13 mouse cellular contexts compared by ENCODE assay signal in genomic region chr19:56774408-56774962, GRCm38 (mm10). TPM values are rescaled to one million over a fixed set of nuclear protein-coding genes. Genes with fewer than 3 reads are reported as not detected.
DNase-seq lines count a peak whose midpoint lies in the region; ATAC-seq lines count a peak whose summit lies in the region.
"Had no signal": no experiment of that assay in that cellular context is flagged by ENCODE, and none has a peak within 500 bp of the region (broad histone marks: within the 10 kb centered on the region; RNA-seq: fewer than 3 reads in every experiment).

No protein-coding gene starts in this region.

- H3K4me2 ChIP-seq in liver, embryonic 15.5 days, result no peak overlapping the region
- H3K4me2 ChIP-seq in lung, embryonic 16.5 days (ENCODE audit: low read depth, low read length), result no peak overlapping the region

- no peak for ATAC-seq in liver, embryonic 15.5 days (ENCODE audit: insufficient read depth)
- ATAC-seq in lung, embryonic 16.5 days (ENCODE audit: low read depth), result peak; percentile 80
- ATAC-seq: activated CD4-positive, CD25-positive, alpha-beta regulatory T cell, adult 4 months; midbrain, embryonic 16.5 days had no signal

- peaks cover 41% of the 10 kb centered on the region for H3K27me3 ChIP-seq in liver, embryonic 15.5 days
- H3K27me3 ChIP-seq in heart, embryonic 10.5 days (ENCODE audit: insufficient read depth, poor library complexity, severe bottlenecking), result 0 out of 2 replicates have a peak, but pooled peaks cover 7% of the 10 kb centered on the region
- H3K27me3 ChIP-seq in lung, embryonic 16.5 days (ENCODE audit: control insufficient read depth, insufficient read depth, low read depth, low read length), result 0 out of 2 replicates have a peak, but pooled peaks cover 3% of the 10 kb centered on the region
- H3K27me3 ChIP-seq in splenic B cell, adult 2 months (ENCODE audit: control insufficient read depth, insufficient read depth, low read length, poor library complexity, severe bottlenecking), result no peaks in the 10 kb centered on the region
- peaks cover 90% of the 10 kb centered on the region for H3K27me3 ChIP-seq in forebrain, embryonic 10.5 days (ENCODE audit: poor library complexity, severe bottlenecking)

- peaks cover 5% of the 10 kb centered on the region for H3K4me1 ChIP-seq in liver, embryonic 15.5 days (replicated peaks)
- peaks cover 60% of the 10 kb centered on the region for H3K4me1 ChIP-seq in heart, embryonic 10.5 days
- peaks cover 24% of the 10 kb centered on the region for H3K4me1 ChIP-seq in lung, embryonic 16.5 days (replicated peaks; ENCODE audit: control insufficient read depth, insufficient read depth, low read length)
- H3K4me1 ChIP-seq in forebrain, embryonic 10.5 days, result peaks cover 47% of the 10 kb centered on the region

- 44% methylated on average over 9 of the region's 9 CpGs for WGBS in liver, embryonic 15.5 days (ENCODE audit: insufficient replicate concordance)
- 25% methylated on average over 9 of the region's 9 CpGs for WGBS in heart, embryonic 10.5 days
- 56% methylated on average over 9 of the region's 9 CpGs for WGBS in lung, embryonic 16.5 days
- WGBS in forebrain, embryonic 10.5 days, result 68% methylated on average over 9 of the region's 9 CpGs

- no peaks in the 10 kb centered on the region for H3K36me3 ChIP-seq in liver, embryonic 15.5 days (replicated peaks)
- no peaks in the 10 kb centered on the region for H3K36me3 ChIP-seq in heart, embryonic 10.5 days
- no peaks in the 10 kb centered on the region for H3K36me3 ChIP-seq in lung, embryonic 16.5 days (ENCODE audit: control insufficient read depth, insufficient read depth, low read length)
- H3K36me3 ChIP-seq in splenic B cell, adult 2 months (ENCODE audit: control insufficient read depth, insufficient read depth, low read length, poor library complexity, severe bottlenecking), result no peaks in the 10 kb centered on the region
- no peaks in the 10 kb centered on the region for H3K36me3 ChIP-seq in forebrain, embryonic 10.5 days (replicated peaks)

- 0 out of 2 replicates have a peak overlapping the region, but pooled peaks have one; percentile 19 for H3K27ac ChIP-seq in liver, embryonic 15.5 days (replicated peaks)
- H3K27ac ChIP-seq in heart, embryonic 10.5 days, result peak overlapping the region; percentile 79
- H3K27ac ChIP-seq in lung, embryonic 16.5 days (ENCODE audit: low read length), result peak overlapping the region; percentile 28; the same call in 1 of the 2 replicates
- no peak overlapping the region for H3K27ac ChIP-seq in forebrain, embryonic 10.5 days

- no peaks in the 10 kb centered on the region for H3K9me3 ChIP-seq in liver, embryonic 15.5 days (replicated peaks)
- no peaks in the 10 kb centered on the region for H3K9me3 ChIP-seq in heart, embryonic 10.5 days
- no peaks in the 10 kb centered on the region for H3K9me3 ChIP-seq in lung, embryonic 16.5 days (ENCODE audit: control insufficient read depth, low read length)
- H3K9me3 ChIP-seq in forebrain, embryonic 10.5 days, result no peaks in the 10 kb centered on the region

- DNase-seq in liver, result no peak
- DNase-seq in heart, embryonic 10.5 days (ENCODE audit: low spot score), result peak; percentile 82
- peak; percentile 69 for DNase-seq in splenic B cell, adult 2 months (ENCODE audit: low read depth, low spot score)
- DNase-seq in gastrocnemius, adult 18-20 months (ENCODE audit: low spot score), result no peak
- no peak for DNase-seq in forebrain, embryonic 10.5 days (ENCODE audit: extremely low spot score, low spot score)
- DNase-seq in right cerebral cortex, postnatal 14 days, result no peak
- DNase-seq: cerebellum, adult 8-10 months; gastrocnemius, postnatal 25 days; kidney, adult 18-20 months had no signal

- H3K9ac ChIP-seq in liver, embryonic 15.5 days, result no peak overlapping the region
- H3K9ac ChIP-seq in lung, embryonic 16.5 days (ENCODE audit: low read length), result no peak overlapping the region; the same call in 1 of the 2 replicates

- no peak overlapping the region for H3K4me3 ChIP-seq in liver, embryonic 15.5 days (replicated peaks)
- no peak overlapping the region for H3K4me3 ChIP-seq in heart, embryonic 10.5 days
- no peak overlapping the region for H3K4me3 ChIP-seq in lung, embryonic 16.5 days (ENCODE audit: low read length)
- no peak overlapping the region for H3K4me3 ChIP-seq in forebrain, embryonic 10.5 days

RNA-seq across cellular contexts. Expression of gene Ccdc186, which starts 47.5 kb away (rescaled TPM):
- polyA plus RNA-seq in liver, embryonic 15.5 days (2015; fragmentation: Nextera tagmentation; extraction: Ambion mirVana), result 4.6 and 5.3 TPM in 2 replicates
- 14.7 and 15.2 TPM in 2 replicates for polyA plus RNA-seq in heart, embryonic 10.5 days (2016; fragmentation: Nextera tagmentation; extraction: Ambion mirVana)
- polyA plus RNA-seq in lung, embryonic 16.5 days (2015; fragmentation: Nextera tagmentation; extraction: Ambion mirVana), result 28.0 and 29.0 TPM in 2 replicates
- 10 to 100 TPM; 24.8 to 25.6 TPM for total RNA-seq in gastrocnemius, adult 18-20 months (2021)
- polyA plus RNA-seq in forebrain, embryonic 10.5 days (2016; fragmentation: Nextera tagmentation; extraction: Ambion mirVana), result 14.2 and 14.4 TPM in 2 replicates

RNA-seq across cellular contexts. Expression of gene Tdrd1, which starts 51.5 kb away (rescaled TPM):
- polyA plus RNA-seq in liver, embryonic 15.5 days (2015; fragmentation: Nextera tagmentation; extraction: Ambion mirVana), result 0.02 and 0.03 TPM in 2 replicates
- 1.0 TPM in 2 replicates for polyA plus RNA-seq in heart, embryonic 10.5 days (2016; fragmentation: Nextera tagmentation; extraction: Ambion mirVana)
- polyA plus RNA-seq in lung, embryonic 16.5 days (2015; fragmentation: Nextera tagmentation; extraction: Ambion mirVana), result 1.3 TPM in 2 replicates
- total RNA-seq in gastrocnemius, adult 18-20 months (2021), result not detected
- polyA plus RNA-seq in forebrain, embryonic 10.5 days (2016; fragmentation: Nextera tagmentation; extraction: Ambion mirVana), result 0.48 and 0.49 TPM in 2 replicates
- total RNA-seq: gastrocnemius, postnatal 25 days had no signal
- polyA plus RNA-seq: activated CD4-positive, CD25-positive, alpha-beta regulatory T cell, adult 4 months had no signal

RNA-seq across cellular contexts. Expression of gene Adrb1, which starts 52.5 kb away (rescaled TPM):
- 0.25 and 0.38 TPM in 2 replicates for polyA plus RNA-seq in liver, embryonic 15.5 days (2015; fragmentation: Nextera tagmentation; extraction: Ambion mirVana)
- polyA plus RNA-seq in heart, embryonic 10.5 days (2016; fragmentation: Nextera tagmentation; extraction: Ambion mirVana), result 0.65 and 1.3 TPM in 2 replicates
- polyA plus RNA-seq in lung, embryonic 16.5 days (2015; fragmentation: Nextera tagmentation; extraction: Ambion mirVana), result 1.1 and 1.3 TPM in 2 replicates
- not detected for total RNA-seq in gastrocnemius, adult 18-20 months (2021)
- polyA plus RNA-seq in forebrain, embryonic 10.5 days (2016; fragmentation: Nextera tagmentation; extraction: Ambion mirVana), result 0.07 and 0.21 TPM in 2 replicates
- polyA plus RNA-seq: activated CD4-positive, CD25-positive, alpha-beta regulatory T cell, adult 4 months had no signal

Comparison
In these comparisons a context has a peak if more than half of its experiments do, and no peak if none do; other contexts are left out.
1. DNase-seq: peak in heart, embryonic 10.5 days (single experiment) and splenic B cell, adult 2 months (single experiment); none in liver (single experiment), gastrocnemius, adult 18-20 months (single experiment), forebrain, embryonic 10.5 days (single experiment) and right cerebral cortex, postnatal 14 days (single experiment).